Mouse (Mus musculus) brown adipose tissue, adult 24 weeks (tissue): ENCODE measurements around the gene Ggta1. TPM values are rescaled to one million over a fixed set of nuclear protein-coding genes. Genes with fewer than 3 reads are reported as not detected.

ENCODE experiments used
- H3K27ac ChIP-seq: fragments of 200-500 bp; replicated peaks from 2 replicates; pipeline ENCODE4 v1.5.1; 2012; ENCODE audit warnings: low read depth, mild to moderate bottlenecking, low read length
- H3K4me1 ChIP-seq: fragments of 200-500 bp; 2 replicates; pipeline ENCODE4 v1.6.1; 2012; ENCODE audit warnings: low read length, mixed read lengths; ENCODE audit not compliant: control insufficient read depth, insufficient read depth, insufficient read length
- H3K4me3 ChIP-seq: fragments of 200-500 bp; 2 replicates; pipeline ENCODE4 v1.5.1; 2012; ENCODE audit warnings: low read depth, mild to moderate bottlenecking, low read length, moderate library complexity; ENCODE audit not compliant: insufficient read depth
- polyA plus RNA-seq: library from polyadenylated mRNA; stranded (reverse); fragments of >200 nt; gene quantifications from 2 replicates; pipeline ENCODE4 v1.2.4, GENCODE M21; 2012; ENCODE audit not compliant: missing spikeins, insufficient read depth, insufficient read length

Gene Ggta1
- polyA plus RNA-seq, 1 experiment, result 8.8 TPM

DNA sequence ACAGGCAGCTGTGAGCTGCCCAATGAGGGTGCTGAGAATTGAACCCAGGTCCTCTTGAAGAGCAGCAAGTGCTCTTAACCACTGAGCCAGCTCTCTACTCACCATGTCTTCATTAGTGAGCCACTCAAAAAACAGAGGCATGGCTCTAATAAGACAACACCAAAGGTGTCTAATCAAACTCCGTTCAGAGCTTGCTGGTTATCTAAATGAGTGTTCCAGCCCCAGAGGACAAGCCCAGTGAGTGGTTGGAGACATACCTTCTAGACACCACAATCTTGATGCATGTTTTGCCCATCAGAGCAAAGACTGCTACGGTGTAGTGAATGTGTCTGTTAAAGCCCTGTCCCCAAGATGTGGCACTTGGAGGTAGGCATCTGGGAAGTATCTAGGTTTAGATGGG is 43.4 kb downstream of the Ggta1 start:
- no peak overlapping the region for H3K4me3 ChIP-seq
- H3K4me1 ChIP-seq, result peaks cover 11% of the 10 kb centered on the region
- H3K27ac ChIP-seq, result no peak overlapping the region

DNA sequence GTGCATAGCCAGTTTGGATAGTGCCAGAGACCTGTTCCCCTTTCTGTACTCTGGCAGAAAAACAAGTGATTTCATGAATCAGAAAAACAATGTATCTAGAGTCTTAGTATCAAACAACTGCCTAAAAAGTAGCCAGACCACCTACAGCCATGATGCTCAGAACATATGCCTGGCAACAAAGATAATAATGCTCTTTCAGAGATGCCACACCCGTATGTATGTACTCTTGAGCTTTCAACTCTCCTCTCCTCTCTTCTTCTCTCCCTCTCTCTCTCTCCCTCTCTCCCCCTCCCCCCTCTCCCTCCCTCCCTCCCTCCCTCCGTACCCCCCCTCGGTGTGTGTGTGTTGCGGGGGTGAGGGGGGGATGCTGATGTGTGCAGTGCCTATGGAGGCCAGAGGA is 43.8 kb downstream of the Ggta1 start:
- H3K4me3 ChIP-seq, result no peak overlapping the region
- no peak overlapping the region for H3K27ac ChIP-seq
- peaks cover 7% of the 10 kb centered on the region for H3K4me1 ChIP-seq

DNA sequence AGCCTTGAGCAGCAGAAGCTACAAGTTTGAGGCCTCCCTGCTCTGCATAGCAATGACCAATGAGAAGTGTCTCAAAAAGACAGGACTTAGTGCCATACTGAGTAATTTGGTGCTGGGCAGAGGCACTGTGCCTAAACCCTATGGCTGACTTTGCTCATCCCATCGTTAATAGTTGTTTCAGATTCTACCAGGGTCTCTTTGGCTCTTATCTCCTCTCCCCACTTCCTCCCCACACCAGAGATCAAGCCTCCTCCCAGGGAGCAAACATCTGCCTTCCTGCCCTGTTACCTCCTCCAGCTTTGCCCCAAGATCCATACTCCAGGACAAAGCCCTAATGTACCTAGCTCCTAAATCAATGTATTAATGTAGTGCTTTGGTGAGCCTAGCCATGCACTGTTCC is 45.8 kb downstream of the Ggta1 start:
- H3K4me3 ChIP-seq, result no peak overlapping the region
- H3K27ac ChIP-seq, result no peak overlapping the region
- H3K4me1 ChIP-seq, result peaks cover 8% of the 10 kb centered on the region; the same call in 1 of the 2 replicates

DNA sequence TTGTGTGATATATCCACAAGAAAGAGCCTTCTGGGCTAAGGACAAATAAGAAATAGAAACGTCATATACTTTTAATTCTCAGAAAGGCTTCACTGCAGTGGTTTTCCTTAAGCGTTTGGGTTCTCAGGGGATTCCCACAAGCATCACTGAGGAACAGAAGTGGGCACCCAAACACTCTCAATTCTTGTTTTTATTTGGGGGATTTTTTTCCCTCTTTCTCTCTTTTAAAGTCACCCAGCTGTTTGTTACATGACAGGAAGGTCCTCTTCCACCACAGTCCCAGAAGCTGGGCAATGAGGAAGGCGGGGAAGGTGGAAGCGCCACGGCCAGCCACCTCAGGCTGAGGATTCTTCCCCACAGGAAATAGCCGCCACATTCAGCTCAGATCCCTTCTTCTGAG is 46.6 kb downstream of the Ggta1 start:
- H3K4me1 ChIP-seq, result peaks cover 8% of the 10 kb centered on the region; the same call in 1 of the 2 replicates
- no peak overlapping the region for H3K27ac ChIP-seq
- H3K4me3 ChIP-seq, result no peak overlapping the region

DNA sequence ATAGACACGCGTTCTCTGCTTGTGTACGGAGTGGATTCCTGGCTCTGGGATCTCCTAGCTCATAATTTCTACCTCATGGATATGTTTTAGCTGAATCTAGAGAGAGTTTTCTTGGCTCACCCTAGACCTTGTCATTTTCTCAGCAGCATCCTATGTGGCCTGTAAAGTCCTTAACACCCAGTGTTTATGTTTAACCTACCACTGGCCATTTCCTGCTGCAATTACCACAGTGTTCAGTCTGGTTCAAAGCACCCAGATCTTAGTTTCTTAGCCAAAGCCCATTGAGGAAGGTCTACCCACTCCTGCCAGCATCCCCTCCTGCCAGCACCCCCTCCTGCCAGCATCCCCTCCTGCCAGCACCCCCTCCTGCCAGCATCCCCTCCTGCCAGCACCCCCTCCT is 50.2 kb downstream of the Ggta1 start:
- Histone ChIP-seq H3K4me1 (peaks cover 8% of the 10 kb centered on the region; the same call in 1 of the 2 replicates), H3K4me3 (no peak overlapping the region), H3K27ac (no peak overlapping the region)

DNA sequence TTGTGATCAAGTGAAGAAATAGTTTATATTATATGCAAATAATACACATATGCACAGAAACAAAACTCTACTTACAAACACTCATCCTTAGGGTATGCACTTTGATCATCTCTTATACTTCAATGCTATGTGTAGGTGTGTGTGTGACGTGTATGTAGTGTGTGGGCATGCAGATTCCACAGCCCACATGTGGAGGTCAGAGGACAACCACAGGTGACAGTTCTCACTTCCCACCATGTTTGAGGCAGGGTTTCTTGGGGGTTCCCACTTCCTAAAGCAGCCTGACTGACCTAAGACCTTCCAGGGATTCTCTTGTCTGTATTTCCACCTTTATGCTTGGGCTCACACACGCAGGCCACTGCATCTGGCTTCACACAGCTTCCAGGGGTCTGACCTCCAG is 50.8 kb downstream of the Ggta1 start:
- no peak overlapping the region for H3K4me3 ChIP-seq

DNA sequence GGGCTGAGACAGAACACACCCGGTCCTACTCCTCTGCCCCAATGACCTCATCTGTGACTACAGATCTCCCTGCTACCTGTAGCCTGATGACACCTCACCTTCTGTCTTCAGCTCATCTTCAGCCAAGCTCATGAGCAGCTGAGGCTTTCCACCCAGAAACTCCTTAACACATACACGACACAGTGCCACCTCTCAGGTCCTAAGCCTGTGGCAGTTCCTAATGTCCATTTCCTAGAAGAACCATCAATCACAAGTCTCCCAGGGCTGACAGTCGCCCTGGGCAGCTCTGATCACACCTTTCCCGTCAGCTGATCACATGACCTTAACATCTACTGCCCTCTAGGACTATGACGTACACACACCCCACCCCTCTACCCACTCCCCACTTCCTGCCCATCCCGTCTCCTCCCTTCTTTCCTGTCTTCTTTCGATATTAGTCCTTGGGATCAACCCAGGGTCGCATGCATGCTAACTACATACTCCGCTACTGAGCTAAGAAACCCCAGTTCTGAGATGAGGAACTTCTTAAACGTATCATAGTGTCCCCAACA is 51.3 kb downstream of the Ggta1 start:
- Histone ChIP-seq H3K27ac (no peak overlapping the region), H3K4me3 (no peak overlapping the region), H3K4me1 (0 out of 2 replicates have a peak, but pooled peaks cover 2% of the 10 kb centered on the region)

More for the DNA sequence above, 50.8 kb downstream of the Ggta1 start:
- peaks cover 8% of the 10 kb centered on the region; the same call in 1 of the 2 replicates for H3K4me1 ChIP-seq
- no peak overlapping the region for H3K27ac ChIP-seq

DNA sequence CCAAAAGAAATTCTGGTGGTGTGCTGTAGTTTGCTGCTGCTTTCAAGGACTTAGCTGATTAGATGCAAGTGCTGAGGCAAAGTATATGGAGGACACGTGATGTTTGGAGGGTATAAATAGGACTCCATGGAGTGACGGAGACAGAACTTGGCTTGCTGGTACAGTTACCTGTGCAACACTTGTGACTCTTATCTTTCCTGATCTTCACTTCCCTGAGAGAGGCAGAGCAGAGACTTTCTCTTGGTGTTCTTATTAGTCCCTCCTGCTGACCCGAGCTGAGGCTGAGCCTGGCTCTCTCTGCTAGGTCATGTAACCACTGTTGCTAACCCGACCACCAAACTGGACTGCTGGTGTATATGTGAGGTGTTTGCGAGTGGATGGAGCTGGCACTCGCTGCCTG is 53.6 kb downstream of the Ggta1 start:
- H3K4me1 ChIP-seq, result 0 out of 2 replicates have a peak, but pooled peaks cover 2% of the 10 kb centered on the region
- H3K4me3 ChIP-seq, result no peak overlapping the region
- no peak overlapping the region for H3K27ac ChIP-seq

DNA sequence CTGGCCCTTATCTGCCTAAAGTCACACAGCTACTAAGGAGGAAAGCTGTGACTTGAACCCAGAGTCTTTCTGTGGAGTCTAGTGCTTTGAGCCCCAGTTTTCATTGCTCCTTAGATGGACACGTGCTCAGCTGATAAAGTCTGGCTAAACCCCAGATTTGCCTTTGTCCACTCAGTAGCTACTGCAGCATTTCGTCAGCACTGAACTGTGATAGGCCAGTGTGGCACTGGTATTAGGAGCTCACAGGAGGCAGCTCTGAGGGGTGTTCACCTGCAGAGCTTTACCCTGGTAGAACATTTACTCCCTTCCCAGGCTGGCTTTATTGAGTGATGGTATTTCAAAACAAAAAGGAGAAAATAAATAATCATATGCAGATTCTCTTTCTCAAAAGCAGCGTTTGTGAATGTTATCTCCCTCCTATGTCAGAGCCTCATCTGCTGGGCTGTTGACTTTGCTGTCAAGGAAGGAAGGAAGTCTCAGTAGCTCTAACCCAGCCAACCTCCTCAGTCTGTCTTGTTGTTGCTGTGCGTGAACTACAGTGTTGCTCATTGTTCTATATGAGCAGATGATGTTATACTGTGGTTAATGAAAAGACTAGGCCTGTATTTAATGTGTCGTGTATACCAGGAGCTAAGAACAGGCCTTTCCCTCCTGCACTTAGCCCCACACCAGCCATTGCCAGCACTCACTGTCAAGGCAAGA is 54.5 kb downstream of the Ggta1 start:
- no peaks in the 10 kb centered on the region for H3K4me1 ChIP-seq
- H3K27ac ChIP-seq, result no peak overlapping the region
- H3K4me3 ChIP-seq, result no peak overlapping the region

DNA sequence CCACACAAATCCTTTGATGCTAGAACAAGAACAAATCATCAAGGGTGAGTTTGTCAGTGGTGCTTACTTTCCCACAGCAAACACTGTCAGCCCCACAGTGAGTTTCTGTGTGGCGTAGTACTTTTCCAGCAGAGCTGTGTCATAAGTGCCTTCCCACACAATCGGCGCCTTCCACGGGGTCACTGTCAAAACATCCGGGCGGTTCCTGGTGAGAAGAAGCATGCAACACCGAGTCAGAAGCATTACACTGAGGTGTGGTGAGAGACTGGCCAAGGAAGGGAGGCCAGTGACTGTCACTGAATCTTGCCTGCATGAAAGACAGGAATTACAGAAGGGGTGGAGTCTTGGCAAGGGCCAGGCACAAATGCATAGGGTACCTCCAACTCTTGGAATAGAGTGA is 55.2 kb downstream of the Ggta1 start:
- Histone ChIP-seq H3K4me3 (no peak overlapping the region), H3K27ac (no peak overlapping the region), H3K4me1 (no peaks in the 10 kb centered on the region)

DNA sequence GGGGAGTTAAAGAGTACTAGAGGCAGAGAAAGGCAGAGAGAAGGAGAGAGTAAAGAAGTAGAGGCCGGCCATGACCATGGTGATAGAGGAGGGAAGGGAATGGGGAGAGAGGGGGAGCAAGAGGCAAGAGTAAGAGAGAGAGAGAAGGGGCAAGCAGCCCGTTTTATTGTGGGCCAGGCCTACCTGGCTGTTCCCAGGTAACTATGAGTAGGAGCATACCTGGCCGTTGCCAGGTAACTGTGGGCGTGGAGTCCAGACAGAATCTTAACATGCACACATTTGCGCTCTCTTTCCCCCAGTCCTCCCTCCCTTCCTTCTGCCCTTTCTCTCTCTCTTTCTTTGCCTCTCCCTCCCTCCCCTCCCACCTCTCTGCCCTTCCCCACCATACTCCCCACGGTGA is 55.8 kb downstream of the Ggta1 start:
- Histone ChIP-seq H3K27ac (no peak overlapping the region), H3K4me1 (no peaks in the 10 kb centered on the region), H3K4me3 (no peak overlapping the region)

DNA sequence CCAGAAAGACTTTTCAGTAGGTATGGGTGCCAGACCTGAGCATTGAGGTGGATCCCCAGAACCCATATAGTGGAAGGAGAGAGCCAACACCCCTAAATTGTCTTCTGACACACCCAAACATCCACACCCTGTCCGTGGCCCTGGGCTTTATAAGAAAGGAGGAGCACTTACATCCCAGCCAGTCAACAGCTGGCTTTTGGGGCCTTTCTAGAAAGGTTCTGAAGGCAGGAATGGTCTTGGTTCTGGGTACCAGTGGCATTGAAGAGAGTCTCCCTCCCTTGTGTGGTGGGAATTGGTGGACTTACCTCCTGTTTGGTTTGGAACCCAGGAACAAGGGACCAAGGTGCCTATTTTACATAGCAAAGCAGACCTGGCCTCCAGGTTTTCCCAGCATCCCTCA is 56.4 kb downstream of the Ggta1 start:
- no peak overlapping the region for H3K4me3 ChIP-seq
- no peaks in the 10 kb centered on the region for H3K4me1 ChIP-seq
- no peak overlapping the region for H3K27ac ChIP-seq

DNA sequence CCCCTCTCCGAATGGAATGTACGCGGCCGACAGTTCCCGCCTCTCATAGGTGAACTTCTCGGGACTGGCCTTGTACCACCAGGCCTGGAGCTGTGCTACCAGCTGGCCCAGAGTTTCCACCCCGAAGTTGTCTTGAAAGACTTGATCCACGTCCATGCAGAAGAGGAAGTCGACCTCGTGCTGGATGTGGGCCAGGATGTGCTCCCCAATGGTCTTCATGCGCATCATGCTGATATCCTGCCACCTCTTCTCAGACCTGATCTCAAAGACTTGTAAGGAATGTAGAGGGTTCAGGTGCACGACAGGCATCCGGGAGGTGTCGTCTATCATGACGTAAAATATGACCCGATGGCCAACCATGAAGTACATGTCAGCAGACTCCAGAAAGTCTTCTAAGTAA is 60.6 kb downstream of the Ggta1 start:
- Histone ChIP-seq H3K27ac (no peak overlapping the region), H3K4me1 (no peaks in the 10 kb centered on the region), H3K4me3 (no peak overlapping the region)

DNA sequence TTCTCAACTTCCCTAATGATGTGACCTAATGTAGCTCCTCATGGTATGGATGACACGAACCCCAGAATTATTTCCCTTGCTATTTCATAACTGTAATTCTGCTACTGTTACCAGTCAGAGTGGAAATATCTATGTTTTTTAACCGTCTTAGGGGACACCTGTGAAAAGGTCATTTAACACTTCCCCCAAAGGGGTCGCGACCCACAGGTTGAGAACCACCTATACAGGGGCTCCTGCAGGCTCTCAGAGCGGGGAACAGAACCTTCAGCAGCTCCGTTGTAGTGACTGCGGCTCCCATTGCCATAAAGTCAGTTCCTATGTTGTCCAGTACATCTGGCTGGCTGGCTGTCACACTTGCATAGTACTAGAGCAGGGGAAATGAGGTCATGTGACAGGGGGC is 62.3 kb downstream of the Ggta1 start:
- Histone ChIP-seq H3K27ac (no peak overlapping the region), H3K4me3 (no peak overlapping the region), H3K4me1 (no peaks in the 10 kb centered on the region)

DNA sequence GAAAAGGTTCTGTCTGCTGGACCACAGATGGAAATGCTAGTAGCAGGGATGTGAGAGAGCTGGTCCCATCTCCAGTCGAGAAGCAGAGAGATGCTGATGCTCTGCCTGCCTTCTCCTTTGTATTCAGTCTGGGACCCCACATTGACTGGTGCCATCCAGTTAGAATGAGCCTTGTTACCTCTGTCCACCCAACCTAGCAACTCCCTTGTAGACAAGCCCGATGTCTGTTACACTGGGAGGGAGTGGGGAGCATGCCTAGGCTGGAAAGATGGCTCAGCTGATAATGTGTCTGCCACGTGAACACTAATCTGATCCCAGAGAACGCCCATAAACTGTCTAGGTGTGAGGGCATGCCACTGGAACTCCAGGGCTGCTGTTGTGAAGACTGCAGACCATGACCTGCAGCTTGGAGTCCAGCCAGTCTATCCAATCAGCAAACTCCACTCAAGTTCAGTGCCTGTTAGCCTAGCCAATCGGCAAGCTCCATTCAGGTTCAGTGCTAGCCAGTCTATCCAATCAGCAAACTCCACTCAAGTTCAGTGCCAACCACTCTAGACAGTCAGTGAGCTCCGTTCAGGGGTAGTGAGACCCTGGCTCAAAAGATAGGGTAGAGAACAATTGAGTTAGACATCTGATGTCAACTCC is 64.7 kb downstream of the Ggta1 start:
- H3K4me3 ChIP-seq, result no peak overlapping the region
- no peaks in the 10 kb centered on the region for H3K4me1 ChIP-seq
- no peak overlapping the region for H3K27ac ChIP-seq
